Mouse (Mus musculus) small intestine, adult 2 months (tissue): ENCODE results near the gene Timm10b. TPM values are rescaled to one million over a fixed set of nuclear protein-coding genes. Genes with fewer than 3 reads are reported as not detected.

Experiments used
- H3K27ac ChIP-seq: fragments of 200-500 bp; 2 replicates; pipeline ENCODE4 v1.5.1; 2012; ENCODE audit warnings: low read depth, low read length, control low read depth, inconsistent platforms; ENCODE audit not compliant: insufficient read depth
- H3K27me3 ChIP-seq: fragments of 200-500 bp; 2 replicates; pipeline ENCODE4 v1.6.1; 2012; ENCODE audit warnings: mild to moderate bottlenecking, moderate library complexity, low read length, inconsistent platforms; ENCODE audit not compliant: control insufficient read depth, insufficient read depth
- H3K36me3 ChIP-seq: fragments of 200-500 bp; 2 replicates; pipeline ENCODE4 v1.6.1; 2012; ENCODE audit warnings: mild to moderate bottlenecking, low read length, control low read depth, inconsistent platforms; ENCODE audit not compliant: control insufficient read depth, insufficient read depth
- H3K4me1 ChIP-seq: fragments of 200-500 bp; 2 replicates; pipeline ENCODE4 v1.6.1; 2012; ENCODE audit warnings: low read length, inconsistent platforms, mixed read lengths; ENCODE audit not compliant: control insufficient read depth, insufficient read depth, insufficient read length
- H3K4me3 ChIP-seq: fragments of 200-500 bp; 2 replicates; pipeline ENCODE4 v1.5.1; 2012; ENCODE audit warnings: low read depth, mild to moderate bottlenecking, control low read depth, inconsistent platforms, low read length, moderate library complexity
- CTCF ChIP-seq: fragments of 200-500 bp; IDR thresholded peaks from 2 replicates; pipeline ENCODE4 v1.5.1; 2012; ENCODE audit warnings: low read depth, mild to moderate bottlenecking, control low read depth, inconsistent platforms, low read length, moderate library complexity, mixed read lengths; ENCODE audit not compliant: insufficient replicate concordance, insufficient read length; ENCODE audit errors: extremely low read depth
- POLR2A ChIP-seq: fragments of 200-500 bp; IDR thresholded peaks from 2 replicates; pipeline ENCODE4 v1.6.1; 2012; ENCODE audit warnings: low read depth, mild to moderate bottlenecking, control low read depth, inconsistent platforms, low read length, moderate library complexity
- WGBS: fragments of 180-500 bp; shearing (Covaris S2); methylation state at CpG from one replicate; pipeline ENCODE4 v1.1.7; 2018; 5-methylcytosine and 5-hydroxymethylcytosine counted together
- polyA plus RNA-seq: library from polyadenylated mRNA; depleted of rRNA; stranded (reverse); fragments of >200 nt; gene quantifications from 2 replicates; pipeline ENCODE4 v1.2.3, GENCODE M21; 2012; rRNA removed

Gene Timm10b
- polyA plus RNA-seq, 1 experiment, result 142 TPM

- TF ChIP-seq POLR2A (0 out of 2 replicates have a peak, but pooled peaks have one; percentile 63), CTCF (no peak)
- Histone ChIP-seq H3K4me1 (peaks cover 9% of the 10 kb centered on the region), H3K4me3 (peak within 1 kb of the TSS; percentile 93), H3K27ac (peak within 1 kb of the TSS; percentile 87), H3K27me3 (no peaks in the 10 kb centered on the region), H3K36me3 (peaks cover 13% of the 10 kb centered on the region)
- WGBS, result under 1% methylated on average over 45 of the region's 45 CpGs
Measured at GRCm38 (mm10) chr7:105640233-105640893, 507 bp downstream of the Timm10b start, which contains the start of the genes Arfip2 and Gm45799. Arfip2 (minus strand) TSS chr7:105640416. Gm45799 (plus strand) TSS chr7:105640552.

GRCm38 (mm10) chr7:105640894-105641255 is 1.0 kb downstream of the Timm10b start:
- TF ChIP-seq CTCF, result no peak
- TF ChIP-seq POLR2A, result no peak
- Histone ChIP-seq H3K27ac (peak overlapping the region; percentile 87), H3K27me3 (no peaks in the 10 kb centered on the region), H3K36me3 (peaks cover 13% of the 10 kb centered on the region), H3K4me3 (peak overlapping the region; percentile 93), H3K4me1 (peaks cover 9% of the 10 kb centered on the region)
- WGBS, result under 1% methylated on average over 18 of the region's 18 CpGs

- TF ChIP-seq CTCF (no peak), POLR2A (no peak)
- H3K4me1 ChIP-seq, result peaks cover 9% of the 10 kb centered on the region
- 62% methylated on average over 3 of the region's 3 CpGs for WGBS
- H3K4me3 ChIP-seq, result no peak overlapping the region
- H3K27me3 ChIP-seq, result no peaks in the 10 kb centered on the region
- H3K36me3 ChIP-seq, result peaks cover 11% of the 10 kb centered on the region
- no peak overlapping the region for H3K27ac ChIP-seq
Measured at GRCm38 (mm10) chr7:105641936-105642335, 2.1 kb downstream of the Timm10b start.

GRCm38 (mm10) chr7:105650639-105651435 is 11.0 kb downstream of the Timm10b start, which contains the start of gene Dnhd1:
Dnhd1 (plus strand) TSS chr7:105650827.
- 3% methylated on average over 17 of the region's 17 CpGs for WGBS
- Histone ChIP-seq H3K36me3 (no peaks in the 10 kb centered on the region; the same call in 1 of the 2 replicates), H3K4me1 (peaks cover 3% of the 10 kb centered on the region; the same call in 1 of the 2 replicates), H3K4me3 (peak within 1 kb of the TSS; percentile 76), H3K27ac (peak within 1 kb of the TSS; percentile 60), H3K27me3 (no peaks in the 10 kb centered on the region)
- TF ChIP-seq CTCF (peak; percentile 57; the same call in 1 of the 2 replicates), POLR2A (peak; percentile 33; the same call in 1 of the 2 replicates)

- WGBS, result 18% methylated on average over 13 of the region's 13 CpGs
Measured at GRCm38 (mm10) chr7:105685541-105686197, 45.8 kb downstream of the Timm10b start.

GRCm38 (mm10) chr7:105690875-105691274 is 51.0 kb downstream of the Timm10b start:
- Histone ChIP-seq H3K27me3 (no peaks in the 10 kb centered on the region), H3K27ac (no peak overlapping the region), H3K36me3 (no peaks in the 10 kb centered on the region), H3K4me1 (no peaks in the 10 kb centered on the region), H3K4me3 (no peak overlapping the region)
- TF ChIP-seq POLR2A (no peak), CTCF (no peak)
- 40% methylated on average over 1 of the region's 1 CpGs for WGBS

More at GRCm38 (mm10) chr7:105685541-105686197, 45.8 kb downstream of the Timm10b start:
- Histone ChIP-seq H3K36me3 (no peaks in the 10 kb centered on the region), H3K4me1 (no peaks in the 10 kb centered on the region), H3K4me3 (no peak overlapping the region), H3K27ac (no peak overlapping the region), H3K27me3 (no peaks in the 10 kb centered on the region)
- no peak for TF ChIP-seq POLR2A
- no peak for TF ChIP-seq CTCF

Other genes with a start within 250 kb of the Timm10b start
- gene Fam160a2, start 240.0 kb upstream of the Timm10b start, polyA plus RNA-seq, result 48.0 and 102 TPM in 2 replicates
- 0.10 TPM in 1 of 2 replicates, not detected in the other for gene Cnga4, start 235.5 kb upstream of the Timm10b start, polyA plus RNA-seq
- gene Cckbr, start 214.3 kb upstream of the Timm10b start, polyA plus RNA-seq, result 0.04 and 0.34 TPM in 2 replicates
- 37.1 and 41.6 TPM in 2 replicates for gene Cavin3, start 157.8 kb upstream of the Timm10b start, polyA plus RNA-seq
- gene Smpd1, start 85.7 kb upstream of the Timm10b start, polyA plus RNA-seq, result 10.2 and 11.7 TPM in 2 replicates
- gene Apbb1, start 58.4 kb upstream of the Timm10b start, polyA plus RNA-seq, result 15.5 and 16.8 TPM in 2 replicates
- gene Hpx, start 39.9 kb upstream of the Timm10b start, polyA plus RNA-seq, result 0.22 TPM in 1 of 2 replicates, not detected in the other
- 13.3 and 15.5 TPM in 2 replicates for gene Trim3, start 6.5 kb upstream of the Timm10b start, polyA plus RNA-seq
- gene Arfip2, start 360 bp downstream of the Timm10b start, polyA plus RNA-seq, result 29.1 and 43.8 TPM in 2 replicates
- gene Gm45799, start 496 bp downstream of the Timm10b start, polyA plus RNA-seq, result 203 and 226 TPM in 2 replicates
- gene Dnhd1, start 10.8 kb downstream of the Timm10b start, polyA plus RNA-seq, result 0.37 and 0.56 TPM in 2 replicates
- gene Ilk, start 96.5 kb downstream of the Timm10b start, polyA plus RNA-seq, result 39.9 and 60.8 TPM in 2 replicates
- 2.5 and 2.7 TPM in 2 replicates for gene Rrp8, start 97.3 kb downstream of the Timm10b start, polyA plus RNA-seq
- gene Taf10, start 104.3 kb downstream of the Timm10b start, polyA plus RNA-seq, result 400 and 599 TPM in 2 replicates
- gene Tpp1, start 112.2 kb downstream of the Timm10b start, polyA plus RNA-seq, result 37.2 and 55.9 TPM in 2 replicates
- gene Dchs1, start 147.6 kb downstream of the Timm10b start, polyA plus RNA-seq, result 2.9 and 5.2 TPM in 2 replicates
- gene Mrpl17, start 171.0 kb downstream of the Timm10b start, polyA plus RNA-seq, result 125 and 127 TPM in 2 replicates